Mouse (Mus musculus) forebrain, embryonic 15.5 days (tissue): ENCODE measurements at regions not wholly inside any gene's neighbourhood (a gene's known extent, or its start where the extent isn't known, plus 50 kb on each side); places are given as distances from the start of the nearest gene placed in this dataset.

Source experiments
- ATAC-seq: fragments of 200-750 bp; cut with Nextera tagmentation; replicated peaks from 2 replicates; pipeline ENCODE4 v1.8.0; 2017; ENCODE audit warnings: mild to moderate bottlenecking, moderate TSS enrichment, moderate library complexity
- H3K27ac ChIP-seq: fragments of 300-500 bp; sonication (generic); replicated peaks from 2 replicates; pipeline ENCODE4 v1.5.1; 2015; ENCODE audit warnings: mild to moderate bottlenecking, inconsistent platforms
- H3K27me3 ChIP-seq: fragments of 300-500 bp; sonication (generic); 2 replicates; pipeline ENCODE4 v1.6.1; 2015; ENCODE audit warnings: inconsistent platforms
- H3K36me3 ChIP-seq: fragments of 300-500 bp; sonication (generic); 2 replicates; pipeline ENCODE4 v1.6.1; 2015; ENCODE audit warnings: mild to moderate bottlenecking, inconsistent platforms
- H3K4me1 ChIP-seq: fragments of 300-500 bp; sonication (generic); 2 replicates; pipeline ENCODE4 v1.6.1; 2015; ENCODE audit warnings: inconsistent platforms
- H3K4me2 ChIP-seq: fragments of 300-500 bp; sonication (generic); replicated peaks from 2 replicates; pipeline ENCODE4 v1.6.1; 2015; ENCODE audit warnings: mild to moderate bottlenecking, inconsistent platforms
- H3K4me3 ChIP-seq: fragments of 300-500 bp; sonication (generic); 2 replicates; pipeline ENCODE4 v1.5.1; 2015; ENCODE audit warnings: mild to moderate bottlenecking, inconsistent platforms
- H3K9ac ChIP-seq: fragments of 300-500 bp; sonication (generic); replicated peaks from 2 replicates; pipeline ENCODE4 v1.6.1; 2015; ENCODE audit warnings: mild to moderate bottlenecking, inconsistent platforms
- H3K9me3 ChIP-seq: fragments of 300-500 bp; sonication (generic); 2 replicates; pipeline ENCODE4 v1.6.1; 2016; ENCODE audit warnings: inconsistent platforms
- WGBS: fragments of 180-500 bp; shearing (Covaris S2); methylation state at CpG from one replicate; pipeline ENCODE4 v1.1.7; 2015; ENCODE audit warnings: mixed read lengths; 5-methylcytosine and 5-hydroxymethylcytosine counted together

DNA sequence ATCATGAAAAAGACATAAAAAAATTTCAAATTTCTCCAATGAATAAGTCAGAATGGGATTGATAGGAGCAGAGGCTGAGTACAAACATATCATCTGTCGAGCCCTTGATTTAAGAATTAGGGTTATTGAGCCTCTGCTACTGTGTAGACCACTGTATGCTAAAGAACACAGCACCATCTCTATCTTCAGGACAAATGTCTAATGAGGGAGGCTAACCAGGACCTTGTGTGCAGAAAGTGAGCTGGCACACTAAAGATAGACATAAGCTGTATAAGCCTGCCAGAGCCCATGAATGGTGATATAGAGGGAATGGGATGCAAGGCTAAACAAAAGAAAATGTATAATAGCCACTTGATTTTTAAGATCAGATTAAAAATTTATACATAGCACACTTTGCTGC is 502.2 kb upstream of the Luzp2 start:
- H3K4me3 ChIP-seq: no peak overlapping the region
- H3K9ac ChIP-seq: no peak overlapping the region
- H3K27ac ChIP-seq: no peak overlapping the region
- WGBS: 83% methylated on average over 1 of the region's 1 CpGs
- H3K27me3 ChIP-seq: no peaks in the 10 kb centered on the region
- H3K4me1 ChIP-seq: no peaks in the 10 kb centered on the region; the same call in 1 of the 2 replicates
- no peaks in the 10 kb centered on the region for H3K36me3 ChIP-seq
- ATAC-seq: no peak
- H3K9me3 ChIP-seq: no peaks in the 10 kb centered on the region
- no peak overlapping the region for H3K4me2 ChIP-seq

DNA sequence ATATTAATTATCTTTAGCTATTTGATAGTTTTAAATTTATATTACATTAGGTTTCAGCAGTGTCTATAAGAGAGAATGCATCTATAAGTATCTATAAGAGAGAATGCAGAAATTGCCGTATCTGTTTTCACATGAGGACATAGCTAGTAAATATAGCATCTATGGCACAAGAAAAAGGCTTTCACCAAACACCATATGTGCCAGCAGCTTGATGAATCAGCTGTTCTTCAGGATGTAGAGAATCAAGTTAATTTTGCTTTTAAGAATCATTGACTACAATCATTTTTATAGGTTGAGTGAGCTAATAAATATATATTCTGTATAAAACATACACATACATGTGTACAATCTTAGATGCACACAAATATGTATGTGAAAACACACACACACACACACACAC is 500.4 kb upstream of the Luzp2 start:
- WGBS: 66% methylated on average over 1 of the region's 1 CpGs
- ATAC-seq: no peak

DNA sequence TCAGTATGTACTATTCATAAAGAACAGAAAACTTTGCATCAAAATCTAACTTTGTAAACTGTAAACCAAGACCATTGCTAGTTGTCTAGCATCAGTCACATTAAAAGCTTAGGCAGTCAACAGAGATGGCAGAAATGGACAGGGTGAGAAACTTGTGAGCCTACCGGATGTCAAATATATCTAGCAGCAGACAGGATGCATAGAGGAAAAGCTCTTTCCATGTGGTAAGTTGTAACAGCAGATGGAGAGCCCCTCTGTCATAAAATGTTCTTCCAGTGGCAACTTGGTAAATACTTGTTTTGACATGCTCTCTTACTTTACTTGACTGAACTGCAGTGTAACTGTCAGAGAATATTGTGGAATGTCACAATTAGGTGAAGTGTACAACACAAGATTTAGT is 494.8 kb upstream of the Luzp2 start:
- Histone ChIP-seq H3K4me2 (no peak overlapping the region), H3K9ac (no peak overlapping the region), H3K4me1 (peaks cover 7% of the 10 kb centered on the region), H3K27ac (no peak overlapping the region), H3K27me3 (no peaks in the 10 kb centered on the region), H3K36me3 (no peaks in the 10 kb centered on the region), H3K4me3 (no peak overlapping the region), H3K9me3 (no peaks in the 10 kb centered on the region)
- peak; percentile 81 for ATAC-seq
- 67% methylated on average over 1 of the region's 1 CpGs for WGBS

More for the DNA sequence above, 500.4 kb upstream of the Luzp2 start:
- Histone ChIP-seq H3K4me3 (no peak overlapping the region), H3K27me3 (no peaks in the 10 kb centered on the region), H3K9ac (no peak overlapping the region), H3K36me3 (no peaks in the 10 kb centered on the region), H3K4me1 (peaks cover 3% of the 10 kb centered on the region; the same call in 1 of the 2 replicates), H3K9me3 (no peaks in the 10 kb centered on the region), H3K27ac (no peak overlapping the region), H3K4me2 (no peak overlapping the region)
